Mouse (Mus musculus): ENCODE measurements around the gene Pknox2. TPM values are rescaled to one million over a fixed set of nuclear protein-coding genes. Genes with fewer than 3 reads are reported as not detected.

Gene Pknox2
- polyA plus RNA-seq, 1 experiment from 2014 or later, result 8.2 TPM

DNA sequence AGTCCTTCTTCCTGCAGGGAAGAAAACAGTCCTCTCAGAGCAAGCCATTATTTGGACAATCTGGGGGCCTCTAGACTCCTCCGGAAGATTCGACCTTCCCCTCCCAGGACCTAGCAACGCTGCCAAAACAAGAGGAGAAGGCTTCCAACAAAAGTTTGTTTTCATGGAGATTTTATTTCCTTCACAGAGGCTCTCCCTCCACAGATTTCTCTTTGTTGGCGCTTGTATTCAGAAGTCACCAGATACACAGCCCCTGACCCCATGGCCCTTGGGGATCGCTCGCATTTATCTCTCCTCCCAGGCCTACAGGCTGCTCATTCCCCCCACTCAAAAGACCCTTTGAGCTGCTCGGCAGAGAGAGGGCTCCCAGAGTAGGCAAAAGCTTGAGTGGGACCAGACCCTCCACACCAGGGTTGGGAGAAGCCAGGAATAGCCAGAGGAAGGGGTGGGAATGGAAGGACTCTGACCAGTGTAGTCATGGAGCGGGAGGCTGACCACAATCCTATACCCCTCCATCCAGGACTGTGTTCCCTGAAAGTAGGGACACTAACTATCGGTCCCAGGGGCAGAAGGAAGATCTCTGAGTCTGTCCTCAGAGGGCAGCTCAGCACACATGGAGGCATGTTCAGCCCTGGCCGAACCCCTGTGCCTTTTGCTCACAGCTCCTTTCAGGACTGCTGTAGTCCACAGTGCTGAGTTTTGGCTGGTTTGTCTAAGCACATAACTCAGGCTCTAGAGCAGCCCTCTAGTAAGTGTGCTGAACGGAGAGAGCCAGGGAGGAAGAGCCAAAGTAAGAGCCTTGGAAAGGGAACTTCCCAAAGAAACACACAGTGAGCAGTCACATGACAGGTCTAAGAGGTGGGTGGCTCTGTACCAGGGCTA lies 45.9 kb downstream of the Pknox2 start:
- ATAC-seq (ENCODE audit: insufficient number of reproducible peaks, low FRiP score), result peak; percentile 58
- 47% methylated on average over 11 of the region's 11 CpGs for WGBS

DNA sequence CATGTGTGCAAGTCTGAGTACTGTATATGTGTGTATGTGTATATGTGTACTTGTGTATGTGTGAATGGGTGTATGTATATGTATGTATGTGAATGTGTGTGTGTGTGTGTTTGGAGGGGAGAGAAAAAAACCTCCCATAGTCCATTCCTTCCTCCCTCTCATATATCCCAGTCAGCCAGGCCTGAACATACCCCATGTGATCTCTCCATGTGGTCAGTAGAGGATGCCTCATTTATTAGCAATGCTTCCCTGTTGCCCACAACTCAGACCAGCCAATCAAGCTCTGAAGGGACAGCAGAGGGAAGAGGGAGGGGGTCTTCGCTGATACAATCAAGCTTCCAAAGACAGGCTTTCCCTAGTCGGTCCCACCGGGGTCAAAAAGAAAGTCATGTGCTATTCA lies 47.6 kb downstream of the Pknox2 start:
- H3K36me3 ChIP-seq, result no peaks in the 10 kb centered on the region
- peaks cover 26% of the 10 kb centered on the region for H3K4me1 ChIP-seq (replicated peaks)
- H3K27ac ChIP-seq (ENCODE audit: poor library complexity, severe bottlenecking), result no peak overlapping the region
- no peak for ATAC-seq (ENCODE audit: insufficient number of reproducible peaks, low FRiP score)
- 68% methylated on average over 3 of the region's 3 CpGs for whole genome bisulfite sequencing
- no peak overlapping the region for H3K4me2 ChIP-seq
- H3K9ac ChIP-seq, result no peak overlapping the region
- H3K27me3 ChIP-seq (replicated peaks), result no peaks in the 10 kb centered on the region
- H3K4me3 ChIP-seq, result no peak overlapping the region
- H3K9me3 ChIP-seq (replicated peaks), result no peaks in the 10 kb centered on the region

More for the DNA sequence above, 45.9 kb downstream of the Pknox2 start:
- H3K27me3 ChIP-seq (replicated peaks), result no peaks in the 10 kb centered on the region
- no peaks in the 10 kb centered on the region for H3K9me3 ChIP-seq (replicated peaks)
- H3K4me3 ChIP-seq, result no peak overlapping the region
- H3K36me3 ChIP-seq, result no peaks in the 10 kb centered on the region
- H3K4me2 ChIP-seq, result no peak overlapping the region
- peak overlapping the region; percentile 63 for H3K27ac ChIP-seq (ENCODE audit: poor library complexity, severe bottlenecking)
- H3K4me1 ChIP-seq (replicated peaks), result peaks cover 26% of the 10 kb centered on the region
- no peak overlapping the region for H3K9ac ChIP-seq

DNA sequence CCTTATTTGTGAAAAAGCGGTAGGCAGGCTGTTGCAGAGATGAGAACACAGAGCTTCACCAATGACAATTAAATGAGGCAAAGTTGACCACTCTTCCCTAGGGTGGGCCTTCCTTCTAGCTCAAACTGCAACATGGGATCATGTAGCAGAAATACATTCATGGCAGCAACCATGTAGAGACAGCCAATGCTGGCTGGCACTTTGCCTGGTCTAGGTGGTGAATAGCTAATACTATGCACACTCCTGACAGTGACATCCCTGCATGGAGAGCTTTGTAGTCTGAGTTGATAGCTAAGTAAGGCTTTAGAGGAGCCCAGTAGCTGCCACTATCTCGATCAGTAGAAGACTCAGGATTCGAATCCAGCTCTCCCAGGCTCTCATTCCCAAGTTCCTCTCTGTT lies 48.6 kb downstream of the Pknox2 start:
- Histone ChIP-seq H3K27ac (ENCODE audit: poor library complexity, severe bottlenecking) (no peak overlapping the region), H3K27me3 (replicated peaks) (no peaks in the 10 kb centered on the region), H3K9me3 (replicated peaks) (no peaks in the 10 kb centered on the region), H3K36me3 (no peaks in the 10 kb centered on the region), H3K4me2 (no peak overlapping the region), H3K9ac (no peak overlapping the region), H3K4me3 (no peak overlapping the region), H3K4me1 (replicated peaks) (peaks cover 26% of the 10 kb centered on the region)
- whole genome bisulfite sequencing, result 88% methylated on average over 3 of the region's 3 CpGs
- no peak for ATAC-seq (ENCODE audit: insufficient number of reproducible peaks, low FRiP score)

DNA sequence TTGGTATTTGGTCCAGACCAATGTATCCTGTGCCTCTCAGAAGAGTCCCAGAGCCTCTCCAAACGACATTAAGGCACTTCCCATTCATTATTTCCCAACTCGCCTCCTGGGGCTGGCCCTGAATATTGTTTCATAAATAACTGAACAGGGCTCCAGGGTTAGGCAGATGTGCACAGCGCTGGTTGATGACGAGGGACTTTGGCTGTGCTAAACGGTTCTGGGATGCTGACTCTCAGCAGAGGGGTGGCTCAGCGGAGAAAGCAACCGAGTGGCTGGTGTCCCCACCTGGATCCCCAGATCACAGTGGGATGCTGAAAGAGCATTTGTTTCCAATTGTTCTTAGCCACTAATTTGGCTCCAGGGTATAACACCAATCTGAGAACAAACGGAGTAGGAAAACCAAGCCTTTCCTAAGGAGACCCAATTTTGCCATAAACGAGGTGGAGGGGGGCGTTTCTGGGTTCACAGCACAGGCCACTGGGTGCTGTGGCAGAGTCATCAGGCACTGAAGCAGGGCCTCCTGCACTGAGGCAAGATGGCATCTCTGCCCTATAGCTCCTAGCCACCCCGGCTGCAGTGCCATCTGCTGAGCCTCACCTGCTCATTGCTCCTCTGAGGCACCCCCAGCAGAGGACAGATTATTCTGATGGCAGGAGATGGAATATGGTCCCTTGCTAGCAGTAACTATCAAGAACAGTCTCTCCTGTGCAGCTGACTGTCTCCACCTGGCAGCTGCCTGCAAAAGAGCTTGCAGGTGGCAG lies 52.8 kb downstream of the Pknox2 start:
- no peak overlapping the region for H3K27ac ChIP-seq (ENCODE audit: poor library complexity, severe bottlenecking)

DNA sequence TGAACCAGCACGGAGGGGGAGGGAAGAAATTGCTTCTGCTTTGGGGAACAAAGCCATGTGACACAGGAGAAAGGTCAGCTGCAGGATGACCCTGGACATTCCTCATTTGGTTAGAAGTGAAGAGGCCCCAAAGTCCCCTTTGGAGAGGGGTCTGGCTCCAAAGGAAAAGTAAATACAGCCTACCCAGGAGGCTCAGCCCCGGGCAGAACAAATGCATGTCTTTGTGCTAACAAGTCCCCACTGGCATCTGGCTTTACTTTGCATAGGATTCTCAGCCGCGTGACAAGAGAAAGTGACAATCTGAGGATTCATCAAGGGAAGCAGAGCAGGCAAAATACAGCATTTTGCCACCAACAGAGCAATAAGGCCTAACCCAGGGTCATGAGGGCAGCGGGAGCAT lies 54.1 kb downstream of the Pknox2 start:
- no peaks in the 10 kb centered on the region for H3K36me3 ChIP-seq
- no peak overlapping the region for H3K4me2 ChIP-seq
- peaks cover 12% of the 10 kb centered on the region for H3K4me1 ChIP-seq (replicated peaks)
- H3K27me3 ChIP-seq (replicated peaks), result no peaks in the 10 kb centered on the region
- H3K9ac ChIP-seq, result no peak overlapping the region
- WGBS, result 12% methylated on average over 5 of the region's 5 CpGs
- no peak overlapping the region for H3K27ac ChIP-seq (ENCODE audit: poor library complexity, severe bottlenecking)
- ATAC-seq (ENCODE audit: insufficient number of reproducible peaks, low FRiP score), result no peak
- H3K9me3 ChIP-seq (replicated peaks), result no peaks in the 10 kb centered on the region
- H3K4me3 ChIP-seq, result no peak overlapping the region

More for the DNA sequence above, 52.8 kb downstream of the Pknox2 start:
- ATAC-seq (ENCODE audit: insufficient number of reproducible peaks, low FRiP score), result no peak
- Histone ChIP-seq H3K36me3 (no peaks in the 10 kb centered on the region), H3K4me2 (no peak overlapping the region), H3K27me3 (replicated peaks) (no peaks in the 10 kb centered on the region), H3K4me3 (no peak overlapping the region), H3K9me3 (replicated peaks) (no peaks in the 10 kb centered on the region), H3K9ac (no peak overlapping the region), H3K4me1 (replicated peaks) (peaks cover 12% of the 10 kb centered on the region)
- WGBS, result 62% methylated on average over 11 of the region's 11 CpGs

DNA sequence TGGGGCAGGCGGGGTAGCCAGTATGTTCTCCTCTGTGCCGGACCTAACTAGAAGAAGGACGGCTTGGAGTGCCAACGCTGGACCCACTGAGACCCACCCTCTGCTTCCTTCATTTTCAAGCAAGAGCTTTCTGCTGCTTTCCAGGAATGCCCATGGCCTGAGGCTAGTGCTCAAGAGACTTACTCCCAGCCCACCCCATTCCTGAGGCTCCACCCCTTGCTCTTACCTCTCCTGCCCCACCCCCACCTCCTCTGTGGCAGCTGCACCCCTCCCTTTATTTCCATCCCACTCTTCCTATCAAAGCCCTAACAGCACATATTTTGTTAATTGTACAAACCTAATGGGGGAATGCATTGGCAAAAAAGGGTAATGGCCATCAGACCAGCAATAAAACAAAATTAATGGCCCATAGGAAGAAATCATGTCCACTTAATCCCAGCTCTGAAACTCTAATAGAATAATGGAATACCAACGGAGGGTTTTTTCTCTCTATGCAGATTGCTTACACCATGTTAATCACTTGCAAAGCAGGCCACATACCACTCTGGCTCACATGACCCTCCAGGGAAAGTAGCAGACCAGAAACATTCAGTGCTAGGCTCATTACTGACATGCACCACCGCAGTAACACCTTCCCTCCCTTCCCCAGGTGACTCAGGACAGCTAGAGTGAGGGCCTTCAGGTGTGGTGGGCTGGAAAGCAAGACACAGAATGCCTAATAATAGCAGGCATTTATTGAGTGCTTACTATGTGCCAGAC lies 57.1 kb downstream of the Pknox2 start:
- no peaks in the 10 kb centered on the region for H3K9me3 ChIP-seq (replicated peaks)
- no peaks in the 10 kb centered on the region for H3K36me3 ChIP-seq
- no peak for ATAC-seq (ENCODE audit: insufficient number of reproducible peaks, low FRiP score)
- no peak overlapping the region for H3K27ac ChIP-seq (ENCODE audit: poor library complexity, severe bottlenecking)
- H3K9ac ChIP-seq, result no peak overlapping the region
- H3K4me2 ChIP-seq, result no peak overlapping the region
- WGBS, result 67% methylated on average over 6 of the region's 6 CpGs
- no peaks in the 10 kb centered on the region for H3K27me3 ChIP-seq (replicated peaks)
- no peak overlapping the region for H3K4me3 ChIP-seq
- H3K4me1 ChIP-seq (replicated peaks), result peaks cover 23% of the 10 kb centered on the region

DNA sequence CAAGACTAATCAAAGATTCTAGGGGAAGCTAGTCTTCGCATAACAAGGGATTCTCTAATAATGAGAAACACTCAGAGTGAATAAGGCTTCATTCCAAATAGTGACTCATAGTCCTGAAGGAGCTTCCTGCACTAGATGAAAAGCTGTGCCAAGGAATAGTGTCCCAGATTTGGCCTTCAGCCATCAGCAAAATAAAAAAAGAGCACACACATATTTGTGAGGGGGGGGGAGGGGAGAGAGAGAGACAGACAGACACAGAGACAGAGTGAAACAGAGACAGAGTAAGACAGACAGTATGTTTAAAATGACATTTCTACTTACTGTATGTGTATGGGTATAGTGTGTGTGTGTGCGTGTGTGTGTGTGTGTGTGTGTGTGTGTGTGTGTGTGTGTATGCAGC lies 61.8 kb downstream of the Pknox2 start:
- peaks cover 19% of the 10 kb centered on the region for H3K4me1 ChIP-seq (replicated peaks)
- no peak overlapping the region for H3K4me3 ChIP-seq
- no peaks in the 10 kb centered on the region for H3K9me3 ChIP-seq (replicated peaks)
- H3K9ac ChIP-seq, result no peak overlapping the region
- ATAC-seq (ENCODE audit: insufficient number of reproducible peaks, low FRiP score), result peak; percentile 36; the same call in 1 of the 2 replicates
- no peaks in the 10 kb centered on the region for H3K27me3 ChIP-seq (replicated peaks)
- H3K36me3 ChIP-seq, result no peaks in the 10 kb centered on the region
- H3K27ac ChIP-seq (ENCODE audit: poor library complexity, severe bottlenecking), result no peak overlapping the region
- H3K4me2 ChIP-seq, result no peak overlapping the region
- WGBS, result 55% methylated on average over 2 of the region's 2 CpGs

DNA sequence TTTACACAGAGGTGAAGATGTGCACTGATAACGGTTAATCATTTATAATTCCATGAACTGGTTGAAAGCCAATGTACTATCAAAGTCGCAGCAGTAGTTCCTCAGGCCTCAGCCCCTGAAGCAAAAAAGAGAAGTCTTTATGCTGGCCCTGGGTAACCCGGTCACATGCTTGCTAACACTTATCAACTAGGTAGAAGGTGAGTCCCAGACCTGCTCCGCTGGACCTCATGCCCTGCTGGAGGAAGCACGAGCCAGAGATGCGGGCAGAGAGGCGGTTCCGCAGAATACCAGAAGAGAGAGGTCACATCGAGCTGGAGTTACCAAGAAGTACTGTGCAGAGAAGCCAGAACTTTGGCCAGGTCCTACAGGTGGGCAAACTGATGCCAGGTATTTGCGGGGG lies 65.0 kb downstream of the Pknox2 start:
- H3K9me3 ChIP-seq (replicated peaks), result no peaks in the 10 kb centered on the region
- 90% methylated on average over 10 of the region's 10 CpGs for WGBS
- ATAC-seq (ENCODE audit: insufficient number of reproducible peaks, low FRiP score), result no peak

DNA sequence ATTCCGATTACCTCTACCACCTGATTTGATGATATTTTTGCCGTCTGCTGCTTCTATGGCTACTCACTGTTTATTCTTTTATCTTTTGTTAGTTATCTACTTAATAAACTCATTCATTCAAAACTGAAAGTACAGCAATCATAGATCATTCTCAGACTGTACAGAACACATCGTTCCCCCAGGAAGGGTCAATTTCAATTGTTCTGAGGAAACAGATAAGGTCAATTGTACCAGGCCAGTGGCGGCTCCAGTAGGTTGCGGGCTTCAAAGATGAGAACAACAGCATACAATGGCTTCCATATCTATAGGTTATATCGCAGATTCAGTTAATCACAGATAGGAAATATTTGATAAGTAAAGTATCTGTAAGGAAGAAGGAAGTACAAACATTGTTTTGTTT lies 66.9 kb downstream of the Pknox2 start:
- Histone ChIP-seq H3K4me2 (no peak overlapping the region), H3K4me1 (replicated peaks) (peaks cover 13% of the 10 kb centered on the region), H3K27me3 (replicated peaks) (no peaks in the 10 kb centered on the region), H3K9ac (no peak overlapping the region), H3K27ac (ENCODE audit: poor library complexity, severe bottlenecking) (no peak overlapping the region), H3K4me3 (no peak overlapping the region), H3K9me3 (replicated peaks) (no peaks in the 10 kb centered on the region), H3K36me3 (no peaks in the 10 kb centered on the region)
- no peak for ATAC-seq (ENCODE audit: insufficient number of reproducible peaks, low FRiP score)
- 81% methylated on average over 6 of the region's 6 CpGs for WGBS

More for the DNA sequence above, 65.0 kb downstream of the Pknox2 start:
- H3K27ac ChIP-seq (ENCODE audit: poor library complexity, severe bottlenecking), result no peak overlapping the region
- H3K4me3 ChIP-seq, result no peak overlapping the region
- H3K36me3 ChIP-seq, result no peaks in the 10 kb centered on the region
- peaks cover 14% of the 10 kb centered on the region for H3K4me1 ChIP-seq (replicated peaks)
- no peak overlapping the region for H3K4me2 ChIP-seq
- no peaks in the 10 kb centered on the region for H3K27me3 ChIP-seq (replicated peaks)
- no peak overlapping the region for H3K9ac ChIP-seq

DNA sequence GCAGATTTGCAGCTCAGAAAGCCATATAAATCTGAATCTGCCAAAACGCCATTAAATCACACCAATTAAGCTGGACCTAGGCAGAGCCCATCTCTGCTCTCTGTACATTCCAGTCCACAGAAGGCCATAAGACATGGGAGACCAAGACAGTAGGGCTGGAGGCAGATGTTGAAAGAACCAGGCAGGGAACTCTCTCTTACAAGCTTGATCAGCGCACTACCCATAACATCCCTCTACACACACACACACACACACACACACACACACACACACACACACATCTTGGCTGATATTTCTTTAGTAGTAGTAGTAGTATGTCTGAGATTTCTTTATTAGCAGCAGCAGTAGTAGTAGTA lies 70.2 kb downstream of the Pknox2 start:
- no peak overlapping the region for H3K27ac ChIP-seq (ENCODE audit: poor library complexity, severe bottlenecking)
- no peaks in the 10 kb centered on the region for H3K9me3 ChIP-seq (replicated peaks)
- no peak for ATAC-seq (ENCODE audit: insufficient number of reproducible peaks, low FRiP score)
- no peak overlapping the region for H3K9ac ChIP-seq
- H3K4me2 ChIP-seq, result no peak overlapping the region
- WGBS, result 73% methylated on average over 2 of the region's 2 CpGs
- H3K27me3 ChIP-seq (replicated peaks), result no peaks in the 10 kb centered on the region
- no peak overlapping the region for H3K4me3 ChIP-seq
- H3K4me1 ChIP-seq (replicated peaks), result peaks cover 11% of the 10 kb centered on the region; the same call in 1 of the 2 replicates
- H3K36me3 ChIP-seq, result no peaks in the 10 kb centered on the region

Data from heart, embryonic 12.5 days (tissue).